Mouse (Mus musculus): ENCODE results near the gene Ypel2. TPM values are rescaled to one million over a fixed set of nuclear protein-coding genes. Genes with fewer than 3 reads are reported as not detected.

Ypel2 gene
- polyA plus RNA-seq, 1 experiment from 2014 or later = 22.8 TPM

DNA sequence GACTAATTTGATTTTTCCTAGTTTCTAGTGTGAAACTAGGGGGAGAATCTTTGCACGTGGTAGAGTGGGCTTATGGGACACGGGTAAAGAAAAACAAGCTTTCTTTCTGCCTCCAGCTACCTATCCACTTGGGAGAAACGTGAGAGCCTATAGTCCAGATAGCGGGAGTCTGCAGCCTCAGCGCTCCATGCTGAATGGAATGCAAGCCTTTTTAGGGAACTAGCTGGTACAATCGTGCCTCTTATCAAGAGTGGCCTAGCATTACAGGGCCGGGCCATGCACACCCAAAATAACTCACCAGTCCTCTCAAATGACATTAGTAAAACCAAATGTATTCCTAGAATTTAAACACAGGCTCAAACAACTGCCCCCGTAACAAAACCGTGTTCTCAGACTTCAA lies 98.4 kb downstream of the Ypel2 start:
- peak; percentile 78 for ATAC-seq (ENCODE audit: insufficient number of reproducible peaks, insufficient read depth, low FRiP score, low read depth)
- H3K4me2 ChIP-seq (ENCODE audit: low read length) = peak overlapping the region; percentile 32

DNA sequence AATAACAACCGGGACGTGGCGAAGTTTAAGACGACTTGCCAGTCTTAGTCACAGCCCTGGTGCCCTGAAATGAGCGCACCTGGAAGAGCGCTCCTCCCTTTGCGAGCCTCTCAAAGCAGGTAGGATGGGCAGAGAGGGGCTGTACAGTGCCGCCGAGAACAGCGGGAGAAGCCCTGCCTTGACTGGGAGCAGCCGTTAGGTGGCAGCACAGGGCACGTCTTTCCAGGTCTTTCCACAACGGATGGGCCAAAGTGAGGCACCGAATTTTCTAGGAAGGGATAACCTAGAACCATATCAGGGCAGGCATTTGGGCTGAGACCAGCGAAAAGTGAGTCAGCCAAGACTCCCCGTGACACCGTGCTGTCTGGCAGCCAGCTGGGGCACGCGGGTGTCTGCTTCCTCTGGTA lies 99.3 kb downstream of the Ypel2 start:
- peak overlapping the region; percentile 58 for H3K9ac ChIP-seq (ENCODE audit: low read length)
- WGBS = 3% methylated on average over 19 of the region's 19 CpGs

More for the DNA sequence above, 98.4 kb downstream of the Ypel2 start:
- Histone ChIP-seq H3K27ac (replicated peaks in 1 of 2; ENCODE audit: control insufficient read depth in 1 of 2, insufficient read depth in 1 of 2, low read depth in 2 of 2, low read length in 2 of 2) (peak overlapping the region; percentile 97 to 99), H3K9ac (ENCODE audit: low read length) (peak overlapping the region; percentile 61), H3K9me3 (ENCODE audit: control insufficient read depth, low read length) (no peaks in the 10 kb centered on the region), H3K27me3 (ENCODE audit: control insufficient read depth, insufficient read depth, low read length) (no peaks in the 10 kb centered on the region), H3K4me3 (ENCODE audit: control insufficient read depth in 1 of 2, insufficient read depth in 1 of 2, low read depth in 1 of 2, low read length in 2 of 2) (no peak overlapping the region), H3K36me3 (ENCODE audit: control insufficient read depth, insufficient read depth, low read length) (no peaks in the 10 kb centered on the region), H3K4me1 (ENCODE audit: control insufficient read depth in 2 of 2, insufficient read depth in 2 of 2, low read length in 2 of 2) (peaks cover 43 to 62% of the 10 kb centered on the region in 2 experiments)
- 14% methylated on average over 9 of the region's 9 CpGs for WGBS

DNA sequence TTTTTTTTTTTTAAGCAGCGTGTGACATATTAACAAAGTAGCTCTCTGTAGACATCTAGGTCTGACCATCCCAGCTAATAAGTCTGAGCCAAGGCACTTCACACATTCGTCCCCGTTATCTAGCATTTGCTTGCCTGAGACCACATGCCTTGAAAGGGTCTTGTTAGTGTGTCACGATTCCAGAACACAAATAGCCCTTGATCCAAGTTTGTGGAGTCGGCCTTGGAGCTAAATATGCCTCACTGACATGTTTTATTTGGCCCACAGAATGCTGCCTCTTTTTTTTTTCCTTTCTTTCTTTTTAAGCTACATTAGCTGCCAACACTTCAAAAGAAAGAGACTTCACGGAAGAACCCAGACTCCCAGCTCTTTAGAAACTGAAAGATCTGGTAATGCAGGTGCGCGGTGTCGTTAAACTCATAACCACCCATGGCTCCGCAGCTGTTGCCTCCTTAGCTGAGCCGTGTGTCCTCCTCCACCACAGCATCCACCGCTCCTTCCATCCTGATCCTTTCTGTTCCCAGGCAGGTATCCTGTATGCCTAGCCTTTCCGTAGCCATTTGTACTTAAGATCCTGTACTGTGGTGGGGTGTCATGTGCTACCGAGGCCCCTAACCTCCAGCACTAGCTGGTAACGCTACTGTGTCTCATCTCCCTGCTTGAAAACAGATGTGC lies 100.4 kb downstream of the Ypel2 start:
- Histone ChIP-seq H3K4me3 (ENCODE audit: control insufficient read depth in 1 of 2, insufficient read depth in 1 of 2, low read depth in 1 of 2, low read length in 2 of 2) (no peak overlapping the region), H3K9ac (ENCODE audit: low read length) (peak overlapping the region; percentile 48; the same call in 1 of the 2 replicates), H3K4me2 (ENCODE audit: low read length) (no peak overlapping the region), H3K9me3 (ENCODE audit: control insufficient read depth, low read length) (no peaks in the 10 kb centered on the region), H3K27ac (replicated peaks in 1 of 2; ENCODE audit: control insufficient read depth in 1 of 2, insufficient read depth in 1 of 2, low read depth in 2 of 2, low read length in 2 of 2) (peak overlapping the region; percentile 31 to 62), H3K27me3 (ENCODE audit: control insufficient read depth, insufficient read depth, low read length) (no peaks in the 10 kb centered on the region), H3K4me1 (ENCODE audit: control insufficient read depth in 2 of 2, insufficient read depth in 2 of 2, low read length in 2 of 2) (peaks cover 33 to 44% of the 10 kb centered on the region in 2 experiments), H3K36me3 (ENCODE audit: control insufficient read depth, insufficient read depth, low read length) (no peaks in the 10 kb centered on the region)
- 66% methylated on average over 15 of the region's 15 CpGs for WGBS
- no peak for ATAC-seq (ENCODE audit: insufficient number of reproducible peaks, insufficient read depth, low FRiP score, low read depth)

More for the DNA sequence above, 99.3 kb downstream of the Ypel2 start:
- no peaks in the 10 kb centered on the region for H3K36me3 ChIP-seq (ENCODE audit: control insufficient read depth, insufficient read depth, low read length)
- H3K4me2 ChIP-seq (ENCODE audit: low read length) = peak overlapping the region; percentile 60
- H3K9me3 ChIP-seq (ENCODE audit: control insufficient read depth, low read length) = no peaks in the 10 kb centered on the region
- ATAC-seq (ENCODE audit: insufficient number of reproducible peaks, insufficient read depth, low FRiP score, low read depth) = peak; percentile 62
- peak overlapping the region; percentile 13 to 37 for H3K4me3 ChIP-seq (ENCODE audit: control insufficient read depth in 1 of 2, insufficient read depth in 1 of 2, low read depth in 1 of 2, low read length in 2 of 2)
- H3K4me1 ChIP-seq (ENCODE audit: control insufficient read depth in 2 of 2, insufficient read depth in 2 of 2, low read length in 2 of 2) = peaks cover 38 to 54% of the 10 kb centered on the region in 2 experiments
- no peaks in the 10 kb centered on the region for H3K27me3 ChIP-seq (ENCODE audit: control insufficient read depth, insufficient read depth, low read length)
- peak overlapping the region; percentile 97 to 99 for H3K27ac ChIP-seq (replicated peaks in 1 of 2; ENCODE audit: control insufficient read depth in 1 of 2, insufficient read depth in 1 of 2, low read depth in 2 of 2, low read length in 2 of 2)

Other genes with a start within 250 kb of the Ypel2 start
- 172 and 177 TPM in 2 replicates for gene Cltc, start 236.1 kb downstream of the Ypel2 start, polyA plus RNA-seq (2014; fragmentation: Nextera tagmentation; extraction: Ambion mirVana)
- gene Dhx40, start 186.0 kb downstream of the Ypel2 start, polyA plus RNA-seq (2014; fragmentation: Nextera tagmentation; extraction: Ambion mirVana) = 17.0 and 17.9 TPM in 2 replicates
- gene Gdpd1, start 80.4 kb upstream of the Ypel2 start, polyA plus RNA-seq (2014; fragmentation: Nextera tagmentation; extraction: Ambion mirVana) = 28.6 and 30.1 TPM in 2 replicates
- gene Smg8, start 93.1 kb upstream of the Ypel2 start, polyA plus RNA-seq (2014; fragmentation: Nextera tagmentation; extraction: Ambion mirVana) = 12.9 and 14.0 TPM in 2 replicates
- 7.5 and 8.0 TPM in 2 replicates for gene Prr11, start 115.0 kb upstream of the Ypel2 start, polyA plus RNA-seq (2014; fragmentation: Nextera tagmentation; extraction: Ambion mirVana)
- 61.1 and 65.3 TPM in 2 replicates for gene Ska2, start 115.5 kb upstream of the Ypel2 start, polyA plus RNA-seq (2014; fragmentation: Nextera tagmentation; extraction: Ambion mirVana)
- 18.5 and 21.3 TPM in 2 replicates for gene Trim37, start 133.4 kb upstream of the Ypel2 start, polyA plus RNA-seq (2014; fragmentation: Nextera tagmentation; extraction: Ambion mirVana)